Mouse (Mus musculus) stomach, postnatal 0 days (tissue): ENCODE data around the gene Ptpn22.

Source experiments
- CTCF ChIP-seq: IDR thresholded peaks from 2 replicates; pipeline ENCODE4 v1.5.1; 2016; ENCODE audit warnings: antibody characterized with exemption, low read depth, mild to moderate bottlenecking, moderate library complexity
- EP300 ChIP-seq: optimal IDR thresholded peaks from 2 replicates; pipeline ENCODE3; 2016; ENCODE audit warnings: antibody characterized with exemption

DNA sequence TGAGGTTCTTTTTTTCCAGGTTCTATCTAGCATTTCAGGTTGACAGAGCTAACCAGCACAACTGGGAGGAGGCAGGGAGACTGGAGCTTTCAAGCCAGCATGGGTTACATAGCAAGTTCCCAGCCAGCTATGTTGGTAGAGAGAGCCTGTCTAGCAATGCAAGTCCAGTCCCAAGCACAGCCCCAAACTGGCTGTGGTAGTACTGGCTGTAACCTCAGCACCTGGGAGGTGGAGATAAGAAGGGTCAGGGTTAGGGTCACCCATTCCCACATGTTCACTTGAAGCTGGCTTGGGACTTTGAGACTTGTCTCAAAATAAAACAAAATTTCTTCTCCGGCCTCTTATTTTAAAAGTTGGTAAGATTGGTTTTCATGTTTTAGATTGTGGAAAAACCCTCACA, 60.5 kb downstream of the Ptpn22 start:
- TF ChIP-seq EP300, result no peak
- TF ChIP-seq CTCF, result no peak
